Mouse (Mus musculus) cerebellum, adult 2 months (tissue): Measurements from ENCODE around the gene Tgm5.

ENCODE experiments used
- CTCF ChIP-seq: fragments of 200-500 bp; IDR thresholded peaks from 2 replicates; pipeline ENCODE4 v1.5.1; 2011; ENCODE audit warnings: low read depth, mild to moderate bottlenecking, control low read depth, low read length, moderate library complexity, borderline replicate concordance; ENCODE audit not compliant: insufficient read depth
- POLR2A ChIP-seq: fragments of 200-500 bp; IDR thresholded peaks from 2 replicates; pipeline ENCODE4 v1.6.1; 2011; ENCODE audit warnings: low read length, control low read depth, borderline replicate concordance; ENCODE audit not compliant: insufficient read depth

DNA sequence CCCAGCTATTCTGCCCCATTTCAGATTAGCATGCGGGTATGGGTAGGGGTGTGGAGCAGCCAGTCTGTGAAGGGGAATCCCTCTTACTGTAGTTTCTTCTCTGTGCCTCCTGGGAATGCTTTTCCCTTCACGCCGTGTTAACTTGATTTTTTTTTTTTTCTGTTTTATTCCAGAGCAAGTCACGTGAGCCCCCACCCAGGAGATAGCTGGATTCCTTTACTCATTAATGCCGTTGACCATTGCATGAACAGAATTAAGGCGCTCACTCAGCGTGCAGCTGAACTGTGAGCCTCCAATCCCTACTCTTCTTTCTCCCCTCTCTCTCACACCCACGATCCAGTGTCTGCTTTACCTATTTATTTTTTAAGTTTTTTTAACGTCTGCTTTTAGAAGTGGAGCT, 69.4 kb downstream of the Tgm5 start:
- TF ChIP-seq POLR2A (no peak), CTCF (no peak)
